Mouse (Mus musculus) heart, adult 2 months (tissue): ENCODE measurements at regions not wholly inside any gene's neighbourhood (a gene's known extent, or its start where the extent isn't known, plus 50 kb on each side); places are given as distances from the start of the nearest gene placed in this dataset.

Experiments used
- CTCF ChIP-seq: fragments of 200-600 bp; IDR thresholded peaks from 2 replicates; pipeline ENCODE4 v1.8.1; 2022; ENCODE audit warnings: antibody characterized with exemption, mild to moderate bottlenecking, moderate library complexity
- EP300 ChIP-seq: fragments of 200-500 bp; IDR thresholded peaks from 2 replicates; pipeline ENCODE4 v1.6.1; 2011; ENCODE audit warnings: low read depth, low read length, control low read depth; ENCODE audit not compliant: insufficient read depth
- POLR2A ChIP-seq: fragments of 200-500 bp; IDR thresholded peaks from 2 replicates; pipeline ENCODE4 v1.6.1; 2011; ENCODE audit warnings: mild to moderate bottlenecking, low read depth, low read length, control low read depth; ENCODE audit not compliant: insufficient read depth

- TF ChIP-seq POLR2A (no peak), EP300 (no peak), CTCF (no peak)
Measured at GRCm38 (mm10) chr16:93143164-93143563, 317.2 kb upstream of the Runx1 start.
